Mouse (Mus musculus): ENCODE measurements around the gene Rassf2. TPM values are rescaled to one million over a fixed set of nuclear protein-coding genes. Genes with fewer than 3 reads are reported as not detected.

Gene Rassf2
- polyA plus RNA-seq, 1 experiment = 9.1 TPM

DNA sequence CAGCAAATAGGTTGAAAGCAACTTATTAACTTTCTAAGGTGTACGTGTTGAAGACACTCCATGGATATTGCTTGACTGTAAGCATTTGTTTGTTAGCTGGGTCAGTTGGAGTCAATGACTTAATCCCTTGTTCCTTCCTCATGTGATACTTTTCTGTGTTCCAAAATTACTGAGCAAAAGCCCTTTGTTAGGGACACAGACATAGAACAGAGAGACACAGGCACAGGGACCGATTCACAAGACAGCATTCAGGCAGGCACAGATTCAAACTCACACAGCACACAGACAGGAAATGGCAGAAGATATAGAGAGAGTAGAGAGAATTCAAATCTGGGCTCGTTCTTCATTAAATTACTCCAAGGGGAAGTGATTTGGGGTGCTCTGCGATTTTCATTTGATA is 17.3 kb upstream of the Rassf2 start:
- no peak overlapping the region for H3K4me3 ChIP-seq (ENCODE audit: control insufficient read depth, low read depth, low read length)
- H3K27me3 ChIP-seq (ENCODE audit: control insufficient read depth, insufficient read depth, low read length) = no peaks in the 10 kb centered on the region
- H3K27ac ChIP-seq (ENCODE audit: control insufficient read depth, insufficient read depth, low read depth, low read length) = no peak overlapping the region
- no peak for TF ChIP-seq POLR2A (IDR thresholded peaks at IDR 0.05; ENCODE audit: control insufficient read depth, low read depth, low read length)
- no peak for TF ChIP-seq CTCF (IDR thresholded peaks at IDR 0.05; ENCODE audit: control insufficient read depth, insufficient read depth, insufficient replicate concordance, low read depth, low read length)
- peaks cover 2% of the 10 kb centered on the region for H3K4me1 ChIP-seq (ENCODE audit: control insufficient read depth, insufficient read depth, low read length)
- H3K36me3 ChIP-seq (ENCODE audit: control insufficient read depth, insufficient read depth, low read length) = no peaks in the 10 kb centered on the region

DNA sequence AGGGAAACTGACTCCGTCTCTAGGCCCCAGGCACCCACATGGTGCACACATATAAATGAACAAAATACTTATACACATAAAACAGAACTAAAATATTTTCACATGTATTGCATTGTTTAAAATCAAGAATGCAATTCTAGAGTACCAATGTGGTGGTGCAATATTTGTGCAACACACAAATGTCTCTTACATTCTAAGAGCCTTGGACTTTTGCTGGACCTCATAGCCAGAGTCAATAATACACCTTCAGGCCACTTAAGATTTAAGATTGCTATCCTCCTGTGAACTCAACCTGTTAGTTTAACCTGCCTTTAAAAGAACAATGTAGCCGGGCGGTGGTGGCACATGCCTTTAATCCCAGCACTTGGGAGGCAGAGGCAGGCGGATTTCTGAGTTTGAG is 16.6 kb upstream of the Rassf2 start:
- TF ChIP-seq POLR2A (IDR thresholded peaks at IDR 0.05; ENCODE audit: control insufficient read depth, low read depth, low read length) (no peak), CTCF (IDR thresholded peaks at IDR 0.05; ENCODE audit: control insufficient read depth, insufficient read depth, insufficient replicate concordance, low read depth, low read length) (no peak)
- Histone ChIP-seq H3K4me1 (ENCODE audit: control insufficient read depth, insufficient read depth, low read length) (peaks cover 2% of the 10 kb centered on the region), H3K36me3 (ENCODE audit: control insufficient read depth, insufficient read depth, low read length) (no peaks in the 10 kb centered on the region), H3K4me3 (ENCODE audit: control insufficient read depth, low read depth, low read length) (no peak overlapping the region), H3K27me3 (ENCODE audit: control insufficient read depth, insufficient read depth, low read length) (no peaks in the 10 kb centered on the region), H3K27ac (ENCODE audit: control insufficient read depth, insufficient read depth, low read depth, low read length) (no peak overlapping the region)

DNA sequence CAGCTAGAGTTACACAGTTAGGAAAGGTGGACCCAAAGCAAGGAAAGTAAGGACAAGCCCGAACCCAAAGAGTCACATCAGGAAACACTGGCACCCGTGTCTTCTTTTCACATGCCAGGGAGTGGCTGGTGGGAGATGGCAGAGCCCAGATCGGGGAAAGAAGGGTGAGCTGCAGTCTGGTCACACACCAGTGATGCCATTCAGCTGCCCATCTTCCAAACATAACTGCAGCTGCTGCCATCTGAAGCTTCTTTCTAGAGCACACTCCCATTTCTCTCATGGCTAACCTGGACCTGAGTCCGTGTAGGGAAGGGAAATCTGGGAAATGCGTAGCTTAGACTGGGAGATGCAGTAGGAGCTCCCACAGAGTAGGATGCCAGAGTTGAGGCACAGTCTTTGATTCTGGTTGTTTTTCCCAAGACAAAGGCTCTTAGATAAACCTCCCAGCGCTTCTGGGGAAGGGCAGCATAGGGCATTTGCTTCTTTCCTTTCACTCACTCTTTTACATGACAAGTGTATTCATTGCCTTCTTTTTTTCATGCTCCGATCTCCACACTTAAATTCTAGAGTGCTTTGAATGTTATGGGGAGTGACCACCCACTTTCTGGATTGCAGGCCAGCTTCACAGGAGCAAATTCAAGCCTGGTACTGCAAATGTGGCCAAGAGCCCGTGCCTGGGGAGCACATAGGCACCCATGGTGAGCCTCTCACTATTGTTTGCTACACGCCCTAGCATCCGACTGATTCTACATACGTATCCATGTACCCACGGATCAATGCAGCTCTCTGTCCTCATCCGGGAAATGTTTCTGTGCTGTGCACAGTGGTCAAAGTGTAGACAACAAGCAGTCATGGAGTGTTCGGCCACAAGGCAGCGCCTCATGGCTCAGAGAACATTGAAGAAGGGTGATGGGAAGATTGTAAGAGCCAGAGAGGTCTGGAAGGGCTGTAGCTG is 14.5 kb upstream of the Rassf2 start:
- H3K36me3 ChIP-seq (ENCODE audit: control insufficient read depth, insufficient read depth, low read length) = no peaks in the 10 kb centered on the region
- H3K27me3 ChIP-seq (ENCODE audit: control insufficient read depth, insufficient read depth, low read length) = no peaks in the 10 kb centered on the region
- H3K4me1 ChIP-seq (ENCODE audit: control insufficient read depth, insufficient read depth, low read length) = peaks cover 2% of the 10 kb centered on the region
- no peak overlapping the region for H3K4me3 ChIP-seq (ENCODE audit: control insufficient read depth, low read depth, low read length)
- H3K27ac ChIP-seq (ENCODE audit: control insufficient read depth, insufficient read depth, low read depth, low read length) = peak overlapping the region; percentile 67
- TF ChIP-seq CTCF (IDR thresholded peaks at IDR 0.05; ENCODE audit: control insufficient read depth, insufficient read depth, insufficient replicate concordance, low read depth, low read length) (no peak), POLR2A (IDR thresholded peaks at IDR 0.05; ENCODE audit: control insufficient read depth, low read depth, low read length) (no peak)

DNA sequence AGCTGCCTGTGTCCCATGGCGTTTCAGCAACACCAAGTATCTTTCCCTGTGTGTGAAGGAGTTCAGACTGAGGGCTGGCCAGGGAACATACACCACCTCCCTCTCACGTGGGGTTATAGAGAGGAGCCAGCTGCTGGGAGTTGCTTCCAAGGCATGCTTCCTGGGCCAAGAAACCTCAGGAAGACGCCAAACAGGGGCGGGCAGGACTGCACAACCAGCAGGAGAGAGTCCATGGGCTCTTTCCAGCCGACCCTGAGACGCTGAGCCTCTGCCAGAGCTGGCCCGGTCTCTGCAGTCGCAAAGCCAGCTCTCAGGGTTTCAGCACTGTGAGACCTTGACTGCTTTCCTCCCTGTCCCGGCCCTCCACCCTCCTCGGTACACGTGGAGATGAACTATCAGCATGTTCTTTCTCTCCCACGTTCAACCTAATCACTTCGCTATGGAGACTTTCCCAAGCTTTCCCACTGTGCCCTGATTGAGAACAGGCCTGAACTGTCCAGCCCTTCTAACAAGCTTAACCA is 13.1 kb upstream of the Rassf2 start:
- H3K4me1 ChIP-seq (ENCODE audit: control insufficient read depth, insufficient read depth, low read length) = peaks cover 2% of the 10 kb centered on the region
- TF ChIP-seq POLR2A (IDR thresholded peaks at IDR 0.05; ENCODE audit: control insufficient read depth, low read depth, low read length) (peak; percentile 52), CTCF (IDR thresholded peaks at IDR 0.05; ENCODE audit: control insufficient read depth, insufficient read depth, insufficient replicate concordance, low read depth, low read length) (no peak)
- no peaks in the 10 kb centered on the region for H3K27me3 ChIP-seq (ENCODE audit: control insufficient read depth, insufficient read depth, low read length)
- peak overlapping the region; percentile 71 for H3K27ac ChIP-seq (ENCODE audit: control insufficient read depth, insufficient read depth, low read depth, low read length)
- H3K36me3 ChIP-seq (ENCODE audit: control insufficient read depth, insufficient read depth, low read length) = no peaks in the 10 kb centered on the region
- no peak overlapping the region for H3K4me3 ChIP-seq (ENCODE audit: control insufficient read depth, low read depth, low read length)

DNA sequence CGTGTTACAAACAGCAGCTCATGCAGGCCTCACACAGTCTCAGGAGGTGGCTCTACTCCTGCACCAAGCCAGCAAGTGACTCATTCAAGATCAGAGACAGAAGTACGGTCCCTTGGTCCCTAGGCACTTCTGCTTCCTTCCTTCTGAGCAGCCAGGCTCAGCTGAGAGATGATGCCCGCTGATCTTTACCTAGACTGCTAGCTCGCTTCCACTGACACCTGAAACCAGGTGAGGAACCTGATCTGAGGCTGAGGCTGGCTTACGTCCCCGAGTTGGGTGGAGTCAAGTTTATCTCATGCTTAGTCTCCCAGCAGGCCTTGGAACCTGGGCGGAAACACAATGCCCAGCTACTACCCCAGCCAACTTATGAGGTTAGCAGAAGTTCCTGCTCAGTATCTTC is 9.8 kb upstream of the Rassf2 start:
- Histone ChIP-seq H3K27ac (ENCODE audit: control insufficient read depth, insufficient read depth, low read depth, low read length) (no peak overlapping the region), H3K4me3 (ENCODE audit: control insufficient read depth, low read depth, low read length) (no peak overlapping the region), H3K4me1 (ENCODE audit: control insufficient read depth, insufficient read depth, low read length) (peaks cover 4% of the 10 kb centered on the region), H3K36me3 (ENCODE audit: control insufficient read depth, insufficient read depth, low read length) (no peaks in the 10 kb centered on the region), H3K27me3 (ENCODE audit: control insufficient read depth, insufficient read depth, low read length) (no peaks in the 10 kb centered on the region)
- TF ChIP-seq CTCF (IDR thresholded peaks at IDR 0.05; ENCODE audit: control insufficient read depth, insufficient read depth, insufficient replicate concordance, low read depth, low read length) = no peak
- no peak for TF ChIP-seq POLR2A (IDR thresholded peaks at IDR 0.05; ENCODE audit: control insufficient read depth, low read depth, low read length)

DNA sequence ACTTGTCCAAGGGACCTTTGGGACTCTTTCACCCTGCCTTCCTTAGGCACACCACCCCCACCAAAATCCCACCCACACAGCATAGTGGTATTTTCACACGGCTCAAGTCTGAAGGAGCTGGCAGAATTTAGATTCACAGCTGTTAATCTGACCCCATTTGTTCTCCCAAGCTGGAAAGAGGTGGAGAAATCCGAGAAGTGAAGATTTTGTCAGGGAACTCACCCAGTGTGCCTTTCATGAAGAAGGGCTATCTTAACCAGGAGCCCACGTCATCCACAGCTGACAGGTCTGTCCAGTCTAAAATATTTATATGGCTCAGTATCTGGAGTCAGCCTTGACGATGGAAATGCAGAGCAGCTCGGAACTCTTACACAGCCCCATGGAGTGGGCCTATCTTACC is 6.3 kb upstream of the Rassf2 start:
- H3K36me3 ChIP-seq (ENCODE audit: control insufficient read depth, insufficient read depth, low read length) = no peaks in the 10 kb centered on the region
- H3K27me3 ChIP-seq (ENCODE audit: control insufficient read depth, insufficient read depth, low read length) = no peaks in the 10 kb centered on the region
- peaks cover 5% of the 10 kb centered on the region for H3K4me1 ChIP-seq (ENCODE audit: control insufficient read depth, insufficient read depth, low read length)
- no peak overlapping the region for H3K27ac ChIP-seq (ENCODE audit: control insufficient read depth, insufficient read depth, low read depth, low read length)
- H3K4me3 ChIP-seq (ENCODE audit: control insufficient read depth, low read depth, low read length) = no peak overlapping the region
- TF ChIP-seq POLR2A (IDR thresholded peaks at IDR 0.05; ENCODE audit: control insufficient read depth, low read depth, low read length) (no peak), CTCF (IDR thresholded peaks at IDR 0.05; ENCODE audit: control insufficient read depth, insufficient read depth, insufficient replicate concordance, low read depth, low read length) (no peak)

DNA sequence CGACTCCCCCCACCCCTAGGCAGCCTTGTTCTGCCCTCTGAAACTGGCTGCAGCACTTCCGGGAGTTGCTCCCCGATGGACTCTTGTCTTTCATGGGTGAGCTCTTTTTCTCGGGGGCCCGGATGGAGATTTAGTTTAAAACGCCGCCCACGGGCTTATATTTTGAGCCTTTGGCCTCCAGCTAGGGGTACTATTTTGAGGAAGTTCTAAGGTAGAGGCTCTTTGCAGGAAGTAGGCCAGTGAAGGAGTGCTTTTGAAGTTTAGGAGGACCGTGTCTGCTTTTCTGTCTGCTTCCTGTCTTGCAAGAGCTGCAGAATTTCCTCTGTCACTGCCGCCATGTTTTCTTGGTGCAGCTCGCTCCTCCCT is 5.4 kb upstream of the Rassf2 start:
- TF ChIP-seq CTCF (IDR thresholded peaks at IDR 0.05; ENCODE audit: control insufficient read depth, insufficient read depth, insufficient replicate concordance, low read depth, low read length) (no peak), POLR2A (IDR thresholded peaks at IDR 0.05; ENCODE audit: control insufficient read depth, low read depth, low read length) (no peak)
- Histone ChIP-seq H3K36me3 (ENCODE audit: control insufficient read depth, insufficient read depth, low read length) (no peaks in the 10 kb centered on the region), H3K27ac (ENCODE audit: control insufficient read depth, insufficient read depth, low read depth, low read length) (peak overlapping the region; percentile 24; the same call in 1 of the 2 replicates), H3K4me3 (ENCODE audit: control insufficient read depth, low read depth, low read length) (no peak overlapping the region), H3K4me1 (ENCODE audit: control insufficient read depth, insufficient read depth, low read length) (peaks cover 9% of the 10 kb centered on the region), H3K27me3 (ENCODE audit: control insufficient read depth, insufficient read depth, low read length) (no peaks in the 10 kb centered on the region)

Data from testis, adult 2 months (tissue).